ENCODE assay signal across 11 mouse cellular contexts in genomic region chr11:98030701-98031442, GRCm38 (mm10). TPM values are rescaled to one million over a fixed set of nuclear protein-coding genes. Genes with fewer than 3 reads are reported as not detected.
DNase-seq lines count a peak whose midpoint lies in the region; ATAC-seq and TF ChIP-seq lines count a peak whose summit lies in the region.
"Had no signal": no experiment of that assay in that cellular context is flagged by ENCODE, and none has a peak within 500 bp of the region (broad histone marks: within the 10 kb centered on the region; RNA-seq: fewer than 3 reads in every experiment).

No protein-coding gene starts in this region.

- 0 out of 2 replicates have a peak, but pooled peaks have one; percentile 5 for TF ChIP-seq CTCF in cortical plate, adult 2 months (IDR thresholded peaks at IDR 0.05; ENCODE audit: extremely low read depth, insufficient read depth, low read length)

- 61% methylated on average over 5 of the region's 5 CpGs for WGBS in heart, embryonic 15.5 days

- no peak for ATAC-seq in heart, embryonic 15.5 days (replicated peaks; ENCODE audit: insufficient number of reproducible peaks, insufficient read depth, low FRiP score, low read depth)
- ATAC-seq in monocyte, adult 5-6 weeks (replicated peaks; ENCODE audit: insufficient number of reproducible peaks, low FRiP score, low TSS enrichment, poor library complexity, severe bottlenecking) = no peak
- ATAC-seq: midbrain, embryonic 15.5 days; Patski had no signal

- H3K9ac ChIP-seq in heart, embryonic 15.5 days = no peak overlapping the region
- H3K9ac ChIP-seq: midbrain, embryonic 15.5 days had no signal

- peaks cover 3% of the 10 kb centered on the region; the same call in 1 of the 2 replicates for H3K27me3 ChIP-seq in heart, embryonic 15.5 days
- H3K27me3 ChIP-seq: midbrain, embryonic 15.5 days; Patski had no signal

- no peak overlapping the region for H3K4me2 ChIP-seq in heart, embryonic 15.5 days
- H3K4me2 ChIP-seq: midbrain, embryonic 15.5 days had no signal

- H3K4me3 ChIP-seq in heart, embryonic 15.5 days = no peak overlapping the region
- H3K4me3 ChIP-seq in cortical plate, adult 2 months (ENCODE audit: insufficient read depth, low read length) = no peak overlapping the region
- H3K4me3 ChIP-seq: midbrain, embryonic 15.5 days had no signal

- no peak for DNase-seq in heart, adult 9 months (ENCODE audit: low spot score in 2 of 2)
- DNase-seq in thymus, postnatal 0 days (ENCODE audit: low spot score) = peak; percentile 43
- no peak for DNase-seq in thymus, postnatal 10 days (ENCODE audit: low spot score in 2 of 2)
- DNase-seq in right cerebral cortex, adult 18-20 months = no peak
- DNase-seq in spleen, adult 12 weeks (ENCODE audit: low spot score) = no peak
- DNase-seq: gastrocnemius, postnatal 25 days had no signal

- peaks cover 35% of the 10 kb centered on the region for H3K36me3 ChIP-seq in heart, embryonic 15.5 days

- H3K4me1 ChIP-seq in heart, embryonic 15.5 days (replicated peaks) = peaks cover 17% of the 10 kb centered on the region
- peaks cover 3% of the 10 kb centered on the region; the same call in 1 of the 2 replicates for H3K4me1 ChIP-seq in cortical plate, adult 2 months (ENCODE audit: control insufficient read depth, insufficient read depth, low read length)

- no peaks in the 10 kb centered on the region for H3K9me3 ChIP-seq in heart, embryonic 15.5 days (replicated peaks)
- H3K9me3 ChIP-seq: midbrain, embryonic 15.5 days had no signal

- peak; percentile 32; the same call in 1 of the 2 replicates for TF ChIP-seq POLR2A in cortical plate, adult 2 months (IDR thresholded peaks at IDR 0.05; ENCODE audit: extremely low read depth, insufficient read depth, low read length)

- H3K27ac ChIP-seq in heart, embryonic 15.5 days = peak overlapping the region; percentile 28; the same call in 1 of the 2 replicates
- no peak overlapping the region for H3K27ac ChIP-seq in cortical plate, adult 2 months (ENCODE audit: insufficient read depth, low read length)
- H3K27ac ChIP-seq: midbrain, embryonic 15.5 days had no signal

RNA-seq across cellular contexts. Expression of gene Rpl19, which starts 4.4 kb away (rescaled TPM):
- 601 and 668 TPM in 2 replicates for polyA plus RNA-seq in heart, embryonic 15.5 days (2015; fragmentation: Nextera tagmentation; extraction: Ambion mirVana)
- 1,510 and 1,580 TPM in 2 replicates for polyA plus RNA-seq in thymus, postnatal 0 days (2015; fragmentation: Nextera tagmentation; extraction: Ambion mirVana)
- 880 and 901 TPM in 2 replicates for polyA plus RNA-seq in cortical plate, adult 2 months (2012; rRNA removed)
- 1,171 to 1,260 TPM (median 1,185 TPM) in 3 replicates for total RNA-seq in monocyte, adult 5-6 weeks (2017)

RNA-seq across cellular contexts. Expression of gene Cacnb1, which starts 8.0 kb away (rescaled TPM):
- 5.8 and 8.5 TPM in 2 replicates for polyA plus RNA-seq in heart, embryonic 15.5 days (2015; fragmentation: Nextera tagmentation; extraction: Ambion mirVana)
- polyA plus RNA-seq in thymus, postnatal 0 days (2015; fragmentation: Nextera tagmentation; extraction: Ambion mirVana) = 3.9 and 5.0 TPM in 2 replicates
- 114 and 117 TPM in 2 replicates for polyA plus RNA-seq in cortical plate, adult 2 months (2012; rRNA removed)
- 1.6 to 3.5 TPM (median 3.3 TPM) in 3 replicates for total RNA-seq in monocyte, adult 5-6 weeks (2017)

RNA-seq across cellular contexts. Expression of gene Stac2, which starts 22.4 kb away (rescaled TPM):
- polyA plus RNA-seq in heart, embryonic 15.5 days (2015; fragmentation: Nextera tagmentation; extraction: Ambion mirVana) = 0.78 and 1.0 TPM in 2 replicates
- 0.23 and 0.45 TPM in 2 replicates for polyA plus RNA-seq in thymus, postnatal 0 days (2015; fragmentation: Nextera tagmentation; extraction: Ambion mirVana)
- polyA plus RNA-seq in cortical plate, adult 2 months (2012; rRNA removed) = 49.7 and 51.6 TPM in 2 replicates
- 1.1 TPM in 1 of 3 replicates, not detected in the others for total RNA-seq in monocyte, adult 5-6 weeks (2017)

RNA-seq across cellular contexts. Expression of gene Arl5c, which starts 34.9 kb away (rescaled TPM):
- 3.8 and 6.9 TPM in 2 replicates for polyA plus RNA-seq in heart, embryonic 15.5 days (2015; fragmentation: Nextera tagmentation; extraction: Ambion mirVana)
- polyA plus RNA-seq in thymus, postnatal 0 days (2015; fragmentation: Nextera tagmentation; extraction: Ambion mirVana) = 201 and 211 TPM in 2 replicates
- polyA plus RNA-seq in cortical plate, adult 2 months (2012; rRNA removed) = 2.2 and 2.6 TPM in 2 replicates
- 67.7 to 97.0 TPM (median 83.6 TPM) in 3 replicates for total RNA-seq in monocyte, adult 5-6 weeks (2017)

RNA-seq across cellular contexts. Expression of gene Plxdc1, which starts 44.6 kb away (rescaled TPM):
- polyA plus RNA-seq in heart, embryonic 15.5 days (2015; fragmentation: Nextera tagmentation; extraction: Ambion mirVana) = 0.88 and 2.2 TPM in 2 replicates
- 36.6 and 42.0 TPM in 2 replicates for polyA plus RNA-seq in thymus, postnatal 0 days (2015; fragmentation: Nextera tagmentation; extraction: Ambion mirVana)
- polyA plus RNA-seq in cortical plate, adult 2 months (2012; rRNA removed) = 28.6 and 29.2 TPM in 2 replicates
- total RNA-seq in monocyte, adult 5-6 weeks (2017) = 1.6 to 2.8 TPM (median 2.4 TPM) in 3 replicates

Comparison
In these comparisons a context has a peak if more than half of its experiments do, and no peak if none do; other contexts are left out.
1. RNA of gene Cacnb1, which starts 8.0 kb away (polyA plus RNA-seq): 114 to 117 TPM in cortical plate, adult 2 months; 5.8 to 8.5 TPM in heart, embryonic 15.5 days and 3.9 to 5.0 TPM in thymus, postnatal 0 days; every median in the first group is over 10 times any median in the second.
2. RNA of gene Stac2, which starts 22.4 kb away (polyA plus RNA-seq): 49.7 to 51.6 TPM in cortical plate, adult 2 months; 0.78 to 1.0 TPM in heart, embryonic 15.5 days and 0.23 to 0.45 TPM in thymus, postnatal 0 days; every median in the first group is over 10 times any median in the second.